8 mouse cellular contexts compared by ENCODE assay signal in genomic region chr1:165708686-165709380, GRCm38 (mm10). TPM values are rescaled to one million over a fixed set of nuclear protein-coding genes. Genes with fewer than 3 reads are reported as not detected.
A peak's percentile ranks its signal among the peaks of the same experiment; 100 is the strongest.
DNase-seq lines count a peak whose midpoint lies in the region; ATAC-seq lines count a peak whose summit lies in the region.

No protein-coding gene starts in this region.

- 44% methylated on average over 9 of the region's 9 CpGs for WGBS in lung, embryonic 15.5 days
- WGBS in forebrain, embryonic 15.5 days = 35% methylated on average over 9 of the region's 9 CpGs
- WGBS in liver, embryonic 11.5 days = 32% methylated on average over 9 of the region's 9 CpGs

- H3K4me1 ChIP-seq in lung, embryonic 15.5 days = peaks cover 33% of the 10 kb centered on the region
- H3K4me1 ChIP-seq in forebrain, embryonic 15.5 days = peaks cover 14% of the 10 kb centered on the region
- H3K4me1 ChIP-seq in liver, embryonic 11.5 days (replicated peaks; ENCODE audit: control insufficient read depth, insufficient read depth, low read length) = peaks cover 36% of the 10 kb centered on the region

- no peaks in the 10 kb centered on the region for H3K9me3 ChIP-seq in lung, embryonic 15.5 days
- H3K9me3 ChIP-seq in forebrain, embryonic 15.5 days = no peaks in the 10 kb centered on the region
- no peaks in the 10 kb centered on the region for H3K9me3 ChIP-seq in liver, embryonic 11.5 days (ENCODE audit: control insufficient read depth, low read length)

- no peak for DNase-seq in lung, postnatal 4 days
- DNase-seq in liver, embryonic 11.5 days (ENCODE audit: low spot score) = no peak
- peak; percentile 83 for DNase-seq in thymus, postnatal 0 days (ENCODE audit: low spot score)
- DNase-seq in frontal cortex, postnatal 36 days (ENCODE audit: low spot score in 2 of 2) = no peak
- no peak for DNase-seq in urinary bladder, adult 18-20 months (ENCODE audit: low spot score in 2 of 2)
- DNase-seq in adipocyte (ENCODE audit: low spot score) = no peak

- no peak for ATAC-seq in lung, embryonic 15.5 days (ENCODE audit: borderline replicate concordance, extremely low read depth, low FRiP score, low TSS enrichment)
- no peak for ATAC-seq in forebrain, embryonic 15.5 days (replicated peaks)
- ATAC-seq in liver, embryonic 11.5 days (replicated peaks; ENCODE audit: low FRiP score) = no peak

- no peaks in the 10 kb centered on the region for H3K36me3 ChIP-seq in lung, embryonic 15.5 days
- no peaks in the 10 kb centered on the region for H3K36me3 ChIP-seq in forebrain, embryonic 15.5 days
- no peaks in the 10 kb centered on the region for H3K36me3 ChIP-seq in liver, embryonic 11.5 days (ENCODE audit: control insufficient read depth, insufficient read depth, low read length)

- peak overlapping the region; percentile 71 for H3K27ac ChIP-seq in lung, embryonic 15.5 days
- H3K27ac ChIP-seq in forebrain, embryonic 15.5 days (replicated peaks) = no peak overlapping the region
- no peak overlapping the region for H3K27ac ChIP-seq in liver, embryonic 11.5 days (ENCODE audit: low read depth, low read length)

- H3K27me3 ChIP-seq in lung, embryonic 15.5 days = no peaks in the 10 kb centered on the region
- peaks cover 13% of the 10 kb centered on the region; the same call in 1 of the 2 replicates for H3K27me3 ChIP-seq in forebrain, embryonic 15.5 days
- H3K27me3 ChIP-seq in liver, embryonic 11.5 days (replicated peaks; ENCODE audit: control insufficient read depth, insufficient read depth, low read length) = peaks cover 8% of the 10 kb centered on the region

- H3K4me2 ChIP-seq in lung, embryonic 15.5 days = peak overlapping the region; percentile 79
- peak overlapping the region; percentile 100; the same call in 1 of the 2 replicates for H3K4me2 ChIP-seq in forebrain, embryonic 15.5 days (replicated peaks)
- peak overlapping the region; percentile 97 for H3K4me2 ChIP-seq in liver, embryonic 11.5 days

- peak overlapping the region; percentile 69; the same call in 1 of the 2 replicates for H3K9ac ChIP-seq in lung, embryonic 15.5 days
- no peak overlapping the region; the same call in 1 of the 2 replicates for H3K9ac ChIP-seq in forebrain, embryonic 15.5 days (replicated peaks)
- H3K9ac ChIP-seq in liver, embryonic 11.5 days (ENCODE audit: low read depth, low read length) = no peak overlapping the region

- peak overlapping the region; percentile 68 for H3K4me3 ChIP-seq in lung, embryonic 15.5 days
- peak overlapping the region; percentile 60; the same call in 1 of the 2 replicates for H3K4me3 ChIP-seq in forebrain, embryonic 15.5 days
- peak overlapping the region; percentile 70 for H3K4me3 ChIP-seq in liver, embryonic 11.5 days (ENCODE audit: low read depth, low read length)

RNA-seq across cellular contexts. Expression of gene Rcsd1, which starts 0.7 kb away (rescaled TPM):
- polyA plus RNA-seq in lung, embryonic 15.5 days (2015; fragmentation: Nextera tagmentation; extraction: Ambion mirVana) = 37.8 and 42.8 TPM in 2 replicates
- 7.0 and 8.0 TPM in 2 replicates for polyA plus RNA-seq in forebrain, embryonic 15.5 days (2015; fragmentation: Nextera tagmentation; extraction: Ambion mirVana)
- polyA plus RNA-seq in liver, embryonic 11.5 days (2014; fragmentation: Nextera tagmentation; extraction: Ambion mirVana) = 13.3 and 17.8 TPM in 2 replicates
- polyA plus RNA-seq in thymus, postnatal 0 days (2015; fragmentation: Nextera tagmentation; extraction: Ambion mirVana) = 221 and 236 TPM in 2 replicates

RNA-seq across cellular contexts. Expression of gene Creg1, which starts 54.7 kb away (rescaled TPM):
- polyA plus RNA-seq in lung, embryonic 15.5 days (2015; fragmentation: Nextera tagmentation; extraction: Ambion mirVana) = 66.3 and 74.9 TPM in 2 replicates
- polyA plus RNA-seq in forebrain, embryonic 15.5 days (2015; fragmentation: Nextera tagmentation; extraction: Ambion mirVana) = 18.3 and 19.0 TPM in 2 replicates
- 237 and 244 TPM in 2 replicates for polyA plus RNA-seq in liver, embryonic 11.5 days (2014; fragmentation: Nextera tagmentation; extraction: Ambion mirVana)
- 70.5 and 73.3 TPM in 2 replicates for polyA plus RNA-seq in thymus, postnatal 0 days (2015; fragmentation: Nextera tagmentation; extraction: Ambion mirVana)
